Mouse (Mus musculus): Measurements from ENCODE around the gene Terf2.
A peak's percentile ranks its signal among the peaks of the same experiment; 100 is the strongest.
"Not testable (repeated sequence)": the region's sequence is repeated elsewhere in the genome, so short reads cannot be mapped to it uniquely, and the experiment has no call there.

The Terf2 gene

DNA sequence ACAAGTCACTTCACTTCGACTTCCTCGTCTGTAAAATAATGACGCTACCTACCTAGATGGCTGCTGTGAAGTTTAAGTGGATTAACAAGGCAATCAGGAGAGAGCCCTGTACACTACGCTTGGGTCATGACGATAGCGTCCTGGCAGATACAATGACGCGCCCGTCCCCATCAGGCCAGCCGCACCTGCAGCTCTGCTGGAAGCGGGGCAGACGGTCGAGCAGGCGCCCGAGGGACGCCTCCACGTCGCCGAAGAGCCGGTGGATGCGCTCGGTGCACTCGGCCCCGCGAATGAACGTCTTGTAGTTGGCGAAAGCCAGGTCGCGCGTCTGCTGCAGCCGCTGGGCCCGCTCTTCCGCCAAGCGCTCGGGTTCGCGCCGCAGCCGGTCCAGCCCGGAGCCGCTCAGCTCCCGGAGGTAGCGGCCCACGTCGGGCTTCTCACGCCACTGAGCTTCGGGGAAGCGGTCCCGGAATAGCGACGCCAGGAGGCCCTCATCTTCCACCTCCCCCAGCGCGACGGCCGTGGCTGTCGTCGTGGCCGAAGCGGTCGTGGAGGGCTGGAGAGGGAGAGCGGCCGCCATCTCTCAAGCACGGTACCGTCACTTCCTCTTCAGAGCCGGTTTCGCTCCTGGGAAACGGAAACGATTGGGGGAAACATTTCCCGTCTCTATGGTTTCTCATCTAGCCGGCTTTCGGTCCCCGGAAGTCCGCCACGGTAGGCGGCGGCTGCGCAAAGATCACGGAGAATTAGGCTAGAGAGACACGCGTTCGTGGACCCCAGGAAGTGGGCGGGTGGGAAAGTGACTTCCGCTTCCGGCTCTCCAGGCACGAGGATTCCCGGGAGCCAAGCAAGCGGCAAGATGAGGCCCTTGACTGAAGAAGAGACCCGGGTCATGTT, 40.0 kb downstream of the Terf2 start, which contains the start of the genes Cog8 and Nip7:
Gene Cog8 (minus strand): TSS at position 614 of the 897 bp plus-strand sequence.
Gene Nip7 (plus strand): TSS at position 802 of the 897 bp plus-strand sequence.
- DNase-seq, result peak; percentile 99

DNA sequence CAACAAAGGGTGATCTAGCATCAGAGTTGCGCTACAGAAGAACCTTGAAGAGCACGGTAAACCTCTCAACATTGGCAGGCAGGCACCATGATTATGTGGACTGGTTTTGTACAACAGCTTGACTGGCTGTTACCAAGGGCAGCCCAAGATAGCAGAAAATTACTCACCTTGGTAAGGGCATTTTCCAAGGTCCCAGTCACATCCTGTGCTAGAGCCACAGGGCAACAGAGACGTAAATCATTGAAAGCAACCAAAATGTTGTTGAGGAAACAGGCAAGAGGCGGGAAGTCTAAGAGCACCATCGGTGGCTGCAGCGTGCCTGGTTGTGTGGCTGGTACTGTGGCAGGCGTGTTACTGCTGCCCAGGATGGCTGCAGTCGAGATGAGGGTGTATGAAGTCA, 44.3 kb downstream of the Terf2 start:
- DNase-seq, result no peak

DNA sequence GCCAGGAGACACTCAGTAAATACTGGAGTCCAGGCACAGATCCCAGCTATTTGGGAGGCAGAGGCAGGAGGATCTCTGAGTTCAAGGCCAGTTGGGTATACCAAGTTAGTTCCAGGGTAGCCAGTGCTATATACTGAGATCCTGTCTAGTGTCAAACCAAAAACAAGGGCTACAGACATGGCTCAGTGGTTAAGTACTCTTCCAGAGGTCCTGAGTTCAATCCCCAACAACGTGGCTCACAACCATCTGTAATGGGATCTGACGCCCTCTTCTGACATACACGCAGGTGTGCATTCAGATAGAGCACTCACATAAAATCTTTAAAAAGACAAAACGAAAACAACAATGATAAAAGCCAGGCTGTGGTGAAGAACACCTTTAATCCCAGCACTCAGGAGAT, 46.9 kb downstream of the Terf2 start:
- DNase-seq, result no peak

DNA sequence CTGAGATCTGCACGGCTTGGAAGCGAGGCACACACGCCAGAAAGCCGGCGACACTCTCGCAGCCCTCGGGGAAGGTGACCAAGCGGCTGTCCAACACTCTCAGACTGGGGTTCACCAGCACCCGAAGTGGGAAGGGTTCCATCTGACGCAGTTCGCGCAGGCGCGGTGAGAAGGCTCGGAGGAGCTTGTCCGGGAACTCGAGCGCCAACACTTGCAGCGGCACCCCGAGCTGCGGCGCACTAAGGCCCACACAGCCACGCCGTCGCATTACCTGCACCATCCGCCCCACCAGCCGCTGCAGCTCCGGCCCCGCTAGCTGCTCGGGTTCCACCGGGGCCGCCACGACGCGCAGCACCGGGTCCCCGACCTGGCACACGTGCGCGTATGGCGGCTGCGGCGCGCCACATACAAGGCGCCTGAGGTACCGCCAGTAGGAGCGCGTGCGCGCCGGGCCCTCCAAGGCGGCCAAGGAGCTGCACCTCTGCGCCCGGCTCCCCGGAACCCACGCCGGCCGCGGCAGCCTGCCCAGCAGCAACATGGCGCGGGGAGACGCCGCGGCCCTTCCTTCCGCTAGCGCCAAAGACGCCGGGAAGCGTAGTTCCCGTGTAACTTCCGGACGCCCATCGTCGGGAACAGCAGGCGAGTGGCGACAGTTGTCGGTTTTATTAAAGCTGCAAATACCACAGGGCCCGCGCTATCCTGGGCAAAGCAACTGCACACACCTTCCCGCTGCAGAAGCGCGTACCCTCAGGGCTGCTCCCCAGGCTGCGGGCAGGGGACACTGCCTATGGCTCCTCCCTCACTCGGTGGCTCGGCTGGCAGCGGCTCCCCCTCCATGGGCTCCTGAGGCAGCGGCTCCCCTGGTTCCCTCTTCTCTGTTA, 48.0 kb downstream of the Terf2 start, which contains the start of gene Pdf:
Gene Pdf (minus strand): TSS at position 554 of the 881 bp plus-strand sequence.
- peak; percentile 87 for DNase-seq

DNA sequence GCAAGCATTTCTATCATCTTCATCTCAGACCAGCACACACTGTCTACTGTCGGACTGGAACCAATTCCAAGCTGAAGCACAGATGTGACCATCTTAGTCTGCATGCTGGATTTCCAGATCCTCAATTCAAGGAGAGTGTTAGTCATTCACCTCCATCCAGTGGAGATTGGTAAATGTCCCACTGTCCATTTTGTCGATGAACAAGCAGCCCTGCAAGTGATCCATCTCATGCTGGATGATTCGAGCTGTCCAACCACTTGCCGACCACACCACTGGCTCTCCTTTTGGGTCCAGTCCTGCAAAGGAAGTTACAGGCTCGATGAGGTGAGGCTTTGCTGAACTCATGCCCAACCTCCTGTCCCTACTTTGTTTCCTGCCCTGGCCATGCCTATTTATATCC, 49.4 kb downstream of the Terf2 start:
- no peak for DNase-seq

DNA sequence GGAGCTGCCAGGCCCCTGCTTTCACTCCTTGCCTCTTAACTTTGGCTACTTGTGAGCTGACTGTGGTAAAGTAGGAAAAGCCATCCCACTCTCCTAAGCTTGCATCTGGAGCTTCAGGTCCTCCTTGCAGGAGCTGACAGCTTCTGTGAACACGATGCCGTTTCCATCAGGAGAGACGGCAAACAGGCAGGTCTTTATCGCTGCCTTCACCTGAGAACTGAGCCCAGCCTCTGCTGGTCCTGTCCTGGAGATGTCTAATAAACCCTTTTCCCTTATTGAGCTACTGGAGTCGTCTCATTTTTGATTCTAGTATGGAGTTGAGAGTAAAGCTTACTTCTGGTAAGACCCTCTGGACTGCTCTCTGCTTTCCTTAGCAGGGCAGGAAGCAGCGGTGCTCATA, 50.9 kb downstream of the Terf2 start:
- DNase-seq, result no peak

DNA sequence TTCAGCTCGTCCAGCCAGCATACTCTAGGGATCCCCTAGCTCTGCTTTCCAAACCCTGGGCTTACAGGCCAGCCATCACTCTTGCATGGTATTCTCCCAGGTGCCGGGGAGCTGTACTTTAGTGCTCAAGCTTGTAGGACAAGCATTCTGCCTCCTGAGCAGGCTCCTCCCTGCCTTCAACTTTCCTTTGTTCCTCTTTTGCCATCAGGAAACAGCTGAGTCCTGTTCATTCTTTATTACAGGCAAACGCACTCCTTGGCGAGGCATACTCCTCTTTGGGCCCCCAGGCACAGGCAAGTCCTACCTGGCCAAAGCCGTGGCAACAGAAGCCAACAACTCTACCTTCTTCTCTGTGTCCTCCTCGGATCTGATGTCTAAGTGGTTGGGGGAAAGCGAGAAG, 55.7 kb downstream of the Terf2 start:
- DNase-seq, result no peak

DNA sequence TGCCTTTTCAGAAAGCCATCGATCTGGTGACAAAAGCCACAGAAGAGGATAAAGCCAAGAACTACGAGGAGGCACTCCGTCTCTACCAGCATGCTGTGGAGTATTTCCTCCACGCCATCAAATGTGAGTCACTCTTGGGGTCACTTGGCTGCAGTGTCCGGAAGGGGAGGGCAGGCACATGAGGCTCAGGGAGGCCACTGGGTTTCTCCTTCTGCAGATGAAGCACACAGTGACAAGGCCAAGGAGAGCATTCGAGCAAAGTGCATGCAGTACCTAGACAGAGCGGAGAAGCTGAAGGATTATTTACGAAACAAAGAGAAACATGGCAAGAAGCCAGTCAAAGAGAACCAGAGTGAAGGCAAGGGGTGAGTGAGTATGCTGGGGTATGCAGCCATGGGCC, 59.7 kb downstream of the Terf2 start:
- DNase-seq, result no peak

DNA sequence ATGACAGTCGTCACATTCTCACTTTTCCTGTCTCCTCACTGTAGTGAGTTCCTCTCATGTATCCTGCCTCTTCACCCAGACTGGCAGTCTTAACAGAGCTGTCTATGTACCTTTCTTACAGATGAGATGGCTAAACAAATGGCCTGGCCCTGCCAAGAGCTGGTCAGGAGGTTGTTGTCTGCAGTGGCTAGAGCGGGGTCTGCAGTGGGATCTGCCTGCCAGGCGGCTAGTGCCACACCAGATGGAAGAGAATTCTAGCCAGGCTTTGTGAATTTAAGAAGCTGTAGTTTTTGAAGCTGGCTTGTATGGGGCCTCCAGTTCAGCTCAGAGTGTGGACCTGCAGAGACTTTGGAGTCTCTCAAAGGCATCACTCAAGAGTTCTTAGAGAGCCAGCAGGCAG, 60.7 kb downstream of the Terf2 start:
- DNase-seq, result no peak

DNA sequence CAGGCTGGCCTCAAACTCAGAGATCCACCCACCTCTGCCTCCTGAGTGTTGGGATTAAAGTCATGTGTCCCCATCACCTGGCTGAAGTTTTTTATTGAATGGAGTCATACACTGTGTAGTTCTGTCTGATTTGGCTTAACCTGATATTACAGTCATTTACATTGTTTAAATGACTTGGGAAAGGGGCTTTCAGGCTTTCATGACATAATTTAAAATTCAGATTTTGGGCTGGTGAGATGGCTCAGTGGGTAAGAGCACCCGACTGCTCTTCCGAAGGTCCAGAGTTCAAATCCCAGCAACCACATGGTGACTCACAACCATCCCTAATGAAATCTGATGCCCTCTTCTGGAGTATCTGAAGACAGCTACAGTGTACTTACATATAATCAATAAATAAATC, 62.7 kb downstream of the Terf2 start:
- DNase-seq, result not testable (repeated sequence)

DNA sequence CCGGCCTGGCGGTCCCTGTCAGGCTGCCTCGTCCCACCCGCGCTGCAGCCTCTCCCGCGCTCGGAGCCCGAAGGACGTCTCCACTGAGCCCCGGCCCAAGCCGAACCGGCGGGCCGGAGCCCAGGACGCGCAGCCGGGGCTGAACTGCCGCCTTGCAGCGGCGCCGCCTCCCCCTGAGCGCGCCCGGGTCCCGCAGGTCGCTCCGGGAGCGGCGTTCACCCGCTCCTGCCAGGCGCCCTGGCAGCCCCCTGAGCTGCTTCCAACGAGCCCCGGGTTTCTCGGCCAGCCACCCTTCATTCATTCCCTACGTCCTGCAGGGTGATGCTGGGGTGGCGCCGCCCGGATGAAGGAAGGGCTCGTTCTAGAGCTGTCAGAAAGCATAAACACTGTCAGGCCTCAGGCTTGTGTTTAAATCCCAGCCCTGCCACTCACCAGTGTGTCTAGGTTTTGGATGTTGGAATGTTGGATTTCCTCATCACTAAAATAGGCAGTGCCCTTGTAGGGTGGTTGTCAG, 64.7 kb downstream of the Terf2 start:
- peak; percentile 38 for DNase-seq

DNA sequence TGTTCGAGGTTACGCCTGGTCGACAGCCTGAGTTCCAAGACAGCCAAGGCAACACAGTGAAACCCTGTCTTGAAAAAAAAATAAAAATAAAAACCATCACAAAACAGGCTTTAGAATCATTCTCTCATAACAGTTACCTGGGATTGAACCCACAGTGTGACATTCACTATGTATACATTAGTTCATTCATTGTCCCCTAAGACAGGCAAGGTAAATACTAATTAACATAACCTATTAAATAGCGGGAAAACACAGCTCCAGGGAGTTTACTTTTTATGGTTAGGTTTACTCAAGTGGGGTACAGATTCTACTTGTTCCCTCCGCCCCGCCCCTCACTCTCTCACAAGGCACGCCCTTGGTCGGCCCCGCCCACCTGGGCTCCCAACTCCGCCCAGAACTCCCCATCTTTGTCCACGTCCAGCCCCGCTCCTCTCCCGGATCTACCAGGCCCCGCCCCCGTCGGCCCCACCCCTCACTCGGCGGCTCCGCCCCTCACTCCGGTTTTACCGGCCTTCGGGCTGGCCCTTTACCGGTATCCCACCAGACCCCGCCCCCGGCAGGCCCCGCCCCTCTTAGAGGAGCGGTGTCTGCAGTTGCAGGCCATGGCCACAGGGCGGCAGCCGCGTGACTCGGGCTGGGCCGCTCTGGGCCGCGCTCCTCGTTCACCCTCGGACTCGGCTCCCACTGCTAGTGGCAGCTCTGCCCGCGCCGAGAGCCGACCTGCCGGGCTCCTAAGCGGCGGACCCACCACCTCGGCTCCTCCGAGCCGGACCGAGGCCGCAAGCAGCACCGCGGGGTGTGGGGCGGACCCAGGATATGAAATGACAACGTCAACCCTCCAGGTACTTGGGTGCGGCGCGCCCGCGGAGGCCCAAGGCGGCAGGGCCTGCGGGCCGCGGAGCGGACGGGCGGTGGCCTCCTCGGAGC, 65.4 kb downstream of the Terf2 start, which contains the start of gene Vps4a:
Gene Vps4a (plus strand): TSS at position 573 of the 927 bp plus-strand sequence.
- peak; percentile 95 for DNase-seq

DNA sequence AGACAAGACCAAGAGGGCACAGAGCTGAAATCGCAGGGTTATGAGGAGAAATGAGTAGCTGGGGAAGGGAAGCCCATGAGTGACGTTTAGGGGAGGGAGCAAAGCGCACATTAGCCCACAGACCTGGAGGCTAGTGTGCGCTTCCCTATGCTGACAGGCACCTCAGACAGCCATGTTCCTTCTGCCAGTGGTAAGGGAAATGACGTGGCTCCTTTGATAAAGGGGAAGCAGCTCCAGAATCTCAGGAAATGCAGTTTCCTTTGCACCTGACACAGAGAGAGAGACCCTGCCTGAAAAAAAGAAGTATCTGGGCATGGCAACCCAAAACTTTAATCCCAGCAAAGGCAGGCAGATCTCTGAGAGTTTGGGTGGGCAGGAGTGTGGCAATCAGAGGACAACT, 66.3 kb downstream of the Terf2 start:
- no peak for DNase-seq

DNA sequence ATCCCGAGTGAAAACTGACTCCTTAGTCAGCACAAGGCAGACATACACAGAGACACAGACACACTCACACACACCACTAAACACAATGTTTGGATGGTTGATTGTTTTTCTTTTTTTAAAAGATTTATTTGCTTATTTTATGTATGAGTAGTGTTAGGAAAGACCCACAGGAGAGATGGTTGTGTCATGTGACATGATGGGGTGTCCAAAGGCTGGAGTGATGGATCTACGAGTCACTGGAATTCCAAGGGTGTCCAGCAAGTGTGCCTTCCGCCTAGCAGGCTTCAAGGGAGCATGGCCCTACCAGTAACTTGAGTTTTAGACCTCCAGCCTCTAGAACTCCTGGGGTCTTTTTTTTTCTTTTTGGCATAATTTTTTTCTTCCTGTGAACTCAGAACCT, 67.0 kb downstream of the Terf2 start:
- no peak for DNase-seq

DNA sequence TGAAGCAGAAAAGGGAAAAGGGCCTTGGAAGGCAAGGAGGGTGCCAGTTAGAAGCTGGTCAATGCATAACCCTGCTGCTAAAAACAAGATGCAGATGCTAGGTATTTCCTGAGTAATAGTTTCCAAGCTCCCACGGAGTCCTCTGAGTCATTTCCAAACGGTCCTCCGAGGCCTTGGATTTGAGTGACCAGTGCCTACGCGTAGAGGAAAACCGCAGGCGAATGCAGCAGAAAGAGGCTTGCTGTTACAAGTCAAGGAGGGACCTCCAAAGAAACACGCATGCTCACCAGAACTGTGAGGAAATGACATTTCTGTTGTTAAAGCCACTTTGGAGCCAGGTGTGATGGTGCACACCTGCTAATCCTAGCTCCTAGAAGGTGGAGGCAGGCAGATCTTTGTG, 72.9 kb downstream of the Terf2 start:
- DNase-seq, result no peak

All from retina, postnatal 1 day (tissue).